Comparison of ENCODE assay signal across 22 mouse cellular contexts in genomic region chr5:100771575-100771974, GRCm38 (mm10). TPM values are rescaled to one million over a fixed set of nuclear protein-coding genes. Genes with fewer than 3 reads are reported as not detected.
DNase-seq lines count a peak whose midpoint lies in the region; ATAC-seq and TF ChIP-seq lines count a peak whose summit lies in the region.
"Had no signal": no experiment of that assay in that cellular context is flagged by ENCODE, and none has a peak within 500 bp of the region (broad histone marks: within the 10 kb centered on the region; RNA-seq: fewer than 3 reads in every experiment).

No protein-coding gene starts in this region.

- no peak overlapping the region for H3K4me3 ChIP-seq in intestine, embryonic 15.5 days (replicated peaks)
- no peak overlapping the region for H3K4me3 ChIP-seq in intestine, embryonic 16.5 days (ENCODE audit: low read length)
- no peak overlapping the region for H3K4me3 ChIP-seq in intestine, postnatal 0 days (ENCODE audit: low read depth, low read length)
- no peak overlapping the region for H3K4me3 ChIP-seq in hindbrain, embryonic 14.5 days (replicated peaks; ENCODE audit: low read length)

- TF ChIP-seq CTCF in intestine, postnatal 0 days (IDR thresholded peaks at IDR 0.05; ENCODE audit: low read depth): no peak

- no peak overlapping the region for H3K9ac ChIP-seq in intestine, embryonic 15.5 days
- no peak overlapping the region for H3K9ac ChIP-seq in intestine, embryonic 16.5 days (ENCODE audit: low read depth, low read length)
- H3K9ac ChIP-seq in intestine, postnatal 0 days (ENCODE audit: low read depth, low read length): no peak overlapping the region
- no peak overlapping the region for H3K9ac ChIP-seq in hindbrain, embryonic 14.5 days

- no peak overlapping the region for H3K4me2 ChIP-seq in intestine, embryonic 15.5 days (replicated peaks)
- no peak overlapping the region for H3K4me2 ChIP-seq in intestine, embryonic 16.5 days (ENCODE audit: low read depth, low read length)
- H3K4me2 ChIP-seq in intestine, postnatal 0 days (replicated peaks; ENCODE audit: low read depth): no peak overlapping the region
- H3K4me2 ChIP-seq in hindbrain, embryonic 14.5 days (replicated peaks): no peak overlapping the region

- H3K9me3 ChIP-seq in intestine, embryonic 15.5 days: no peaks in the 10 kb centered on the region
- no peaks in the 10 kb centered on the region for H3K9me3 ChIP-seq in intestine, embryonic 16.5 days (ENCODE audit: control insufficient read depth, low read length)
- no peaks in the 10 kb centered on the region for H3K9me3 ChIP-seq in intestine, postnatal 0 days (ENCODE audit: control insufficient read depth)
- H3K9me3 ChIP-seq in hindbrain, embryonic 14.5 days (ENCODE audit: control insufficient read depth, low read length): no peaks in the 10 kb centered on the region
- H3K9me3 ChIP-seq: G1E had no signal

- DNase-seq in urinary bladder, postnatal 14 days (ENCODE audit: low spot score): no peak
- DNase-seq in hindbrain, embryonic 14.5 days (ENCODE audit: low spot score): no peak
- DNase-seq: adrenal gland, adult 2 months; adrenal gland, adult 8-10 months; adrenal gland, postnatal 10 days; adrenal gland, postnatal 14 days; adrenal gland, postnatal 25 days; adrenal gland, postnatal 36 days; B cell, adult 2 months; cerebellum, adult 11 months; cerebellum, adult 11-12 months; cerebellum, adult 18-20 months; cerebellum, adult 2 months had no signal

- WGBS in intestine, embryonic 15.5 days: 86% methylated on average over 4 of the region's 4 CpGs
- WGBS in intestine, embryonic 16.5 days: 91% methylated on average over 4 of the region's 4 CpGs
- WGBS in intestine, postnatal 0 days: 74% methylated on average over 4 of the region's 4 CpGs
- 95% methylated on average over 4 of the region's 4 CpGs for WGBS in hindbrain, embryonic 14.5 days

- peak; percentile 66; the same call in 1 of the 2 replicates for ATAC-seq in intestine, embryonic 15.5 days
- ATAC-seq in intestine, embryonic 16.5 days: peak; percentile 55; the same call in 1 of the 2 replicates
- peak; percentile 22; the same call in 1 of the 2 replicates for ATAC-seq in intestine, postnatal 0 days
- ATAC-seq in cerebellum, adult (ENCODE audit: insufficient number of reproducible peaks, low FRiP score, low TSS enrichment): no peak
- no peak for ATAC-seq in hindbrain, embryonic 14.5 days (ENCODE audit: low FRiP score)
- ATAC-seq: activated CD4-positive, CD25-positive, alpha-beta regulatory T cell, adult 4 months; CD4-positive, CD25-positive, alpha-beta regulatory T cell, adult 4 months; Patski had no signal

- peaks cover 18% of the 10 kb centered on the region for H3K36me3 ChIP-seq in intestine, embryonic 15.5 days
- no peaks in the 10 kb centered on the region for H3K36me3 ChIP-seq in intestine, embryonic 16.5 days (ENCODE audit: control insufficient read depth, insufficient read depth, low read length)
- peaks cover 50% of the 10 kb centered on the region for H3K36me3 ChIP-seq in intestine, postnatal 0 days (ENCODE audit: control insufficient read depth, insufficient read depth)
- peaks cover 91% of the 10 kb centered on the region for H3K36me3 ChIP-seq in hindbrain, embryonic 14.5 days (replicated peaks; ENCODE audit: control insufficient read depth, insufficient read depth)

- no peaks in the 10 kb centered on the region for H3K27me3 ChIP-seq in intestine, embryonic 15.5 days (replicated peaks)
- no peaks in the 10 kb centered on the region for H3K27me3 ChIP-seq in intestine, embryonic 16.5 days (replicated peaks; ENCODE audit: control insufficient read depth, insufficient read depth, low read length)
- no peaks in the 10 kb centered on the region for H3K27me3 ChIP-seq in intestine, postnatal 0 days (replicated peaks; ENCODE audit: control insufficient read depth, insufficient read depth, low read length)
- H3K27me3 ChIP-seq in hindbrain, embryonic 14.5 days (ENCODE audit: control insufficient read depth, insufficient read depth, low read length): no peaks in the 10 kb centered on the region
- H3K27me3 ChIP-seq: CH12.LX, Patski had no signal

- no peak overlapping the region for H3K27ac ChIP-seq in intestine, embryonic 15.5 days
- H3K27ac ChIP-seq in intestine, embryonic 16.5 days (ENCODE audit: low read length): no peak overlapping the region
- no peak overlapping the region for H3K27ac ChIP-seq in intestine, postnatal 0 days (ENCODE audit: low read depth, low read length)
- no peak overlapping the region for H3K27ac ChIP-seq in hindbrain, embryonic 14.5 days

- no peaks in the 10 kb centered on the region for H3K4me1 ChIP-seq in intestine, embryonic 15.5 days (replicated peaks)
- no peaks in the 10 kb centered on the region for H3K4me1 ChIP-seq in intestine, embryonic 16.5 days (ENCODE audit: control insufficient read depth, insufficient read depth, low read length)
- no peaks in the 10 kb centered on the region for H3K4me1 ChIP-seq in intestine, postnatal 0 days (replicated peaks; ENCODE audit: control insufficient read depth, insufficient read depth, low read length)
- H3K4me1 ChIP-seq in hindbrain, embryonic 14.5 days (replicated peaks; ENCODE audit: control insufficient read depth, insufficient read depth, low read length): no peaks in the 10 kb centered on the region

RNA-seq across cellular contexts. Expression of gene Helq, which starts 26.8 kb away (rescaled TPM):
- 13.6 and 16.2 TPM in 2 replicates for polyA plus RNA-seq in intestine, embryonic 15.5 days (2015; fragmentation: Nextera tagmentation; extraction: Ambion mirVana)
- polyA plus RNA-seq in intestine, embryonic 16.5 days (2015; fragmentation: Nextera tagmentation; extraction: Ambion mirVana): 11.6 and 13.9 TPM in 2 replicates
- polyA plus RNA-seq in intestine, postnatal 0 days (2015; fragmentation: Nextera tagmentation; extraction: Ambion mirVana): 6.7 and 7.4 TPM in 2 replicates
- 20.1 and 23.8 TPM in 2 replicates for polyA plus RNA-seq in hindbrain, embryonic 14.5 days (2014; fragmentation: Nextera tagmentation; extraction: Ambion mirVana)

RNA-seq across cellular contexts. Expression of gene Mrps18c, which starts 26.9 kb away (rescaled TPM):
- 169 and 172 TPM in 2 replicates for polyA plus RNA-seq in intestine, embryonic 15.5 days (2015; fragmentation: Nextera tagmentation; extraction: Ambion mirVana)
- polyA plus RNA-seq in intestine, embryonic 16.5 days (2015; fragmentation: Nextera tagmentation; extraction: Ambion mirVana): 152 and 155 TPM in 2 replicates
- 195 and 203 TPM in 2 replicates for polyA plus RNA-seq in intestine, postnatal 0 days (2015; fragmentation: Nextera tagmentation; extraction: Ambion mirVana)
- 142 and 160 TPM in 2 replicates for polyA plus RNA-seq in hindbrain, embryonic 14.5 days (2014; fragmentation: Nextera tagmentation; extraction: Ambion mirVana)

RNA-seq across cellular contexts. Expression of gene Abraxas1, which starts 49.2 kb away (rescaled TPM):
- 26.7 and 30.0 TPM in 2 replicates for polyA plus RNA-seq in intestine, embryonic 15.5 days (2015; fragmentation: Nextera tagmentation; extraction: Ambion mirVana)
- polyA plus RNA-seq in intestine, embryonic 16.5 days (2015; fragmentation: Nextera tagmentation; extraction: Ambion mirVana): 24.1 and 27.5 TPM in 2 replicates
- 10.6 and 12.5 TPM in 2 replicates for polyA plus RNA-seq in intestine, postnatal 0 days (2015; fragmentation: Nextera tagmentation; extraction: Ambion mirVana)
- polyA plus RNA-seq in hindbrain, embryonic 14.5 days (2014; fragmentation: Nextera tagmentation; extraction: Ambion mirVana): 11.4 and 14.9 TPM in 2 replicates

RNA-seq across cellular contexts. Expression of gene Hpse, which starts 52.1 kb away (rescaled TPM):
- polyA plus RNA-seq in intestine, embryonic 15.5 days (2015; fragmentation: Nextera tagmentation; extraction: Ambion mirVana): 3.6 and 3.9 TPM in 2 replicates
- 2.9 TPM in 2 replicates for polyA plus RNA-seq in intestine, embryonic 16.5 days (2015; fragmentation: Nextera tagmentation; extraction: Ambion mirVana)
- 0.82 and 1.0 TPM in 2 replicates for polyA plus RNA-seq in intestine, postnatal 0 days (2015; fragmentation: Nextera tagmentation; extraction: Ambion mirVana)
- polyA plus RNA-seq in hindbrain, embryonic 14.5 days (2014; fragmentation: Nextera tagmentation; extraction: Ambion mirVana): 0.41 and 0.65 TPM in 2 replicates
- polyA plus RNA-seq: G1E had no signal

Comparison
In these comparisons a context has a peak if more than half of its experiments do, and no peak if none do; other contexts are left out.
1. ATAC-seq: peak in intestine, embryonic 15.5 days (single experiment), intestine, embryonic 16.5 days (single experiment) and intestine, postnatal 0 days (single experiment); none in cerebellum, adult (single experiment) and hindbrain, embryonic 14.5 days (single experiment).